Mouse (Mus musculus) frontal cortex, postnatal 14 days (tissue): ENCODE measurements at regions not wholly inside any gene's neighbourhood (a gene's known extent, or its start where the extent isn't known, plus 50 kb on each side); places are given as distances from the start of the nearest gene placed in this dataset.

Experiments used
- DNase-seq, 2 experiments: peaks; one replicate each; pipeline ENCODE4 v3.0.0; 2022; ENCODE audit warnings: low spot score in 2 of 2

DNA sequence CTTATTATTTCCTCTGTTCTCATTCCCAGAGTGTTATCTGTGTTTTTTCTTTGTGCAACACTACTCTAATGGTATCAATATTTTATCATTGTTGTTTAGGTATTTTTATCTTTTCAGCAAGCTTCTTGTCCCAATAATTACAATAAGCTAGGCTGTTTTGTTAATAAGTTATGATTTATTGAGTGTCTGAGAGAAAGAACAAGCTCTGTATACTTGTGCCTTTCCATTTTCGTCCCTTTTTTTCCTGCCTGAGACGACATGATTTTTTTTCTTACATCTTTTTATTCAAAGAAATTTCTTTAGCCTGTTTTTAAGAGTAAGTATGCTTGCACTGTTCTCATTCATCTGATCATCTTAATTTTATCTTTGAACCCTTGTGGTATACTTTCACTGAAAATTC, 904.1 kb downstream of the A830018L16Rik start:
- no peak for DNase-seq

DNA sequence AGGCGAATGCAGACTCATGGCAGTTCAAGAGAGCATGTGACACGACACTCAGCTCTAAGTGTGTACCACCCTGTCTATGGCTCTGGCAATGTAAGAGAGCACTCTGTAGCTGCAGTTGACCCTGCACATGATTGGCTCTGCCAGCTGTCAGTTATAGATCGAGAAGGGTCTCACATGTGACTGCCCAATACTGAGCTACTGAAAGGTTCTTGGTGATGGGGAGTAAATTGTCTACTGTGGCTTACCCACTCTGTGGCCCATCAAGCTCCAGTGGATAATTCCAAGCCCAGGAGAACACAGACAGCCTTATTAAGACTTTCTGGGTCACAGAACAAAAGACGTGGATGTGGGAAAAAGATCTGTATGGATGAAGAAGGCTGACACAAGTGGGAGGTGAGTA, 920.3 kb downstream of the A830018L16Rik start:
- no peak for DNase-seq

GRCm38 (mm10) chr1:12344726-12345438, 931.0 kb downstream of the A830018L16Rik start:
- no peak for DNase-seq

DNA sequence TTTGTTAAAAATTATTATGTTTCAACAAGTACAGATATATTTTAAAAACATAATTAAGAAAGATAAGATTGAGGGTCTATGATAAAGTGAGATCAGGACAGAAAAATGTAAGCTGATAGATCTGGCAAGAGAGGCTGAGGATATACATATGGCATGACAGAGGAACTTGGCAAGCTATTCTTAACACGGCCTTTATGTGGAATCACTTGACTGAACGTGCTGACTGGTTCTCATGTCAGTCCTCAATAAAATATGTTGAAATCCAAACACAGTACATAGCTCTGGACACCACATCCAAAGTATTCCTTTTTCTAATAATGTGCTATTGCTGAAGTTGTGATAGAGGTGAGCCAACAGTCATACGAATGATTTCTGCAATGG, 931.5 kb downstream of the A830018L16Rik start:
- no peak for DNase-seq

DNA sequence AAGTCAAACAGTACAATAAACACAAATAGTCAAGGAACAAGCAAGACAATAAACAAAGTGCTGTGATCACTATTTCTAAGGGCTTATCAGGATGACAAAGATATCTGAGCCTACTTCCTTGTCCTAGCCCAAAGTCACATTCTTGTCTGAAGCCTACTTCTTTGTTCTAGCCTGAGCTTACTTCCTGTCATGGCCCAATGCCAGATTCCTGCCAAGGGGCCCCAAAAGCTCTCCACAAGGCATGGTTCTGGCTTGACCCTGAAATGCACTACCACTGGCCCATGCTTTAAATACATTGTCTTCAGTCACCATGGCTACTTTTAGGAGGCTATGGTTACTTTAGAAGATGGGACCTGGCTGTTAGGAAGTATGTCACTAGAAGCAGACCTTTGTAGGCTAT, 940.6 kb downstream of the A830018L16Rik start:
- no peak for DNase-seq

DNA sequence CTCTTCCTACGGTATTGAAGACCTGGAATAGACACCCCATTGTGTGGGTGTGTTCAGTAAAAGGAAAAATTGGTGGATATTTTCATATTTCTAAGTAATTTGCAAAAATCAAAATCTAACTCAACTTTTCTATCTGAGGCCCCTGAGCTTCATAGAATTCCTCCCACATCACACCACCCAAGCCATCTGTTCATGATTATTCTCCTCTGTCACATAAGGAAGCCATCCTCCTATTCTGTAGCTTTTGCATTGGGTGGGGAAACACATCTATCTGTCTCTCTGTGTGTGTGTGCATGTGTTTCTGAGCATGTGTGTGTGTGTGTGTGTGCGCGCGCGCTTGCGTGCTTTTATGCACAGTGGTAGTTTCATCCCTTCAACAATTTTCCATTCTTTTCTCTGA, 954.0 kb downstream of the A830018L16Rik start:
- DNase-seq = peak; percentile 6 to 10

DNA sequence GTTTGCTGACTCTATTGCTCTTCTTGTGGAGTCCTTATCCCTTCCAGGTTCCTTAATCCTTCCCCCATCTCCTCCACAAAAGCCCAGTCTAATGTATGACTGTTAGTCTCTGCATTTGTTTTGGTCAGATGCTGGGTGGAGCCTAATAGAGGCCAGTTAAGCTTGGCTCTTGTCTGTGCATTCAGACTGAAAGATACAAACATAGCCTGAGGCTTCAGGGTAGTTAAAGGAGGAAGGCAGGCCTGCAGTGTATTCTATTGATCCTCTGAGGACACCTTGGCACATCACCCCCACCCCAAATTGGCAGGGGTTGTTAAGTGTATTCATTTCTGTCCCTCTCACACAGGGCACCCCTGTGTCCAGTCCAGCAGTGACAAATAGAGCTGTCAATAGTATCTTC, 959.1 kb downstream of the A830018L16Rik start:
- DNase-seq = no peak

- DNase-seq = no peak
Measured at GRCm38 (mm10) chr1:12398146-12398884, 984.4 kb downstream of the A830018L16Rik start.

DNA sequence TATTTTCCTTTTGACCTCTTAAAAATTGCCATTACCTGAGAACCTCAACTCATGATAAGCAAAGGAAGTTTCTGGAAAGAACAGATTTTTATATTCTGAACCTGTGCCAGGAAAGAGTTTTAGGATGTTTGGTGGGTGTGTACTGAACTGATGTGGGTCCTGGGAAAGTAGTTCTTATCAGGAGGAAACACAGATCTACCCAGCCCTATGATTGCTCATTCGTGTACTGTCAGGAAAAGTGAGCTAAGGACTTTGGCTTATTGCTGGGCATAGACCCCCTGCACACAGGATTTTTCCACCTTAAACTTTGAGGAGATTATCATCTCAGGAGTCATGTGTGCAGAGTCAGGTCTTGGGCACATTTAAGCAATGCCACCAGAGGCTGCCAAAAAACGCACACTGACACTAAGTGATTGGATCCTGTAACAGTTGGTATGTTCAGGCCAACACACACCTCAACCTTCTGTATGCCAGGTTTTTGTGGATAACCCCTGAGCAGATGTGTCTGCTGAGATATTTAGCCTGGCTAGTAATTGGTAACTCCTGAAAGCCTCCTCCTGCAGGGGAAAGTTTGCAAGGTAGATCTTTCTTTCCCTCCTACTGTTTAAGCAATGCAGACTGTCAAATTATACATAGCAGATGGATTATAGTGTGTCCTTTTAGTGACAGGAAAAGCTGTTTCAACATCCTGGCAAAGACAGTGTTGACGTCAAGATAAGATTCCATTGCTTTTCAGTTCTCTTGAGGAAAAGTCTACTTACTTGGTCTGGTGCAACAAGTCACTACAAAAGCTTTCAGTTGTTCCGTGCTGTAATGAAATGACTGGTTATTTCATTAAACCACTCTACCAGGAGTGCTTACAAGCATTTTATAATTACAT, 991.7 kb downstream of the A830018L16Rik start:
- DNase-seq = no peak

- DNase-seq = no peak
Measured at GRCm38 (mm10) chr1:12409738-12410523, 996.0 kb downstream of the A830018L16Rik start.

DNA sequence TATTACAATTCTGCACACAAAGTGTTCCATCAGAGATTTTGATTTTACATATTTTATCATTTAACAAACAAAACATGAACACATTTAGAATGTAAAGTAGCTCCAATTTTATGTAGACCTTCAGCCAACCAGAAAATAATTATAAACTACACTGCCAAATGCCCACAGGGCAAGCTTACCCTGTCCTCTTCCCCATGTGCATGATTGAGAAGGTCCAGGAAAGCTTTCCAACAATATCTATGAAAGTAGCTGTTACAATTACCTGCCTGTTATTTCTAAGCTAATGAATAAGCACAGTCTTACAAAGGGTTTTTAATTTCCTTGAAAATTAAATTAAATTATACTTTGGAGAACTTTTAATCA, 996.6 kb downstream of the A830018L16Rik start:
- no peak for DNase-seq

GRCm38 (mm10) chr1:12424510-12424909, 1010.6 kb downstream of the A830018L16Rik start:
- DNase-seq = no peak

DNA sequence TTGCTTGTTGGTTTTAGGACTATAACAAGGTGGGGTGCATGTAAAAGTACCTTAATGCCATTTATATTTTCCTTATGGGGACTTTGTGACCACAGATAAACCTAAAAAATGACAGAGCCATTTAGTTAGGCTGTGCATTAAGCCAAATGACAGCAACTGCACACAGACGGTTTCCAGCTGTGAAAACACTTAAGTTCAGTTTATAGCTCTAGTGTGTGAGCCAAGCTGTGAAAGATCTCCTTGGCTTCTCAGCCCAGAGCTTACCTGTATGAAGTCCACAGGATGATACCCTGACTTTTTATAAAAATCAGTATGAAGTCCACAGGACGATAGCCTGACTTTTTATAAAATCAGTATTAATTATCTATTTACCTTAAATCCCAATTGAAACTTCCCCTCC, 1024.0 kb downstream of the A830018L16Rik start:
- no peak for DNase-seq

GRCm38 (mm10) chr1:12466255-12466654, 1052.3 kb downstream of the A830018L16Rik start:
- DNase-seq = no peak

GRCm38 (mm10) chr1:12478983-12479763, 1065.3 kb downstream of the A830018L16Rik start:
- DNase-seq = no peak

GRCm38 (mm10) chr1:12500442-12500841, 1086.5 kb downstream of the A830018L16Rik start:
- DNase-seq = no peak

GRCm38 (mm10) chr1:12507997-12508396, 1094.1 kb downstream of the A830018L16Rik start:
- no peak for DNase-seq

DNA sequence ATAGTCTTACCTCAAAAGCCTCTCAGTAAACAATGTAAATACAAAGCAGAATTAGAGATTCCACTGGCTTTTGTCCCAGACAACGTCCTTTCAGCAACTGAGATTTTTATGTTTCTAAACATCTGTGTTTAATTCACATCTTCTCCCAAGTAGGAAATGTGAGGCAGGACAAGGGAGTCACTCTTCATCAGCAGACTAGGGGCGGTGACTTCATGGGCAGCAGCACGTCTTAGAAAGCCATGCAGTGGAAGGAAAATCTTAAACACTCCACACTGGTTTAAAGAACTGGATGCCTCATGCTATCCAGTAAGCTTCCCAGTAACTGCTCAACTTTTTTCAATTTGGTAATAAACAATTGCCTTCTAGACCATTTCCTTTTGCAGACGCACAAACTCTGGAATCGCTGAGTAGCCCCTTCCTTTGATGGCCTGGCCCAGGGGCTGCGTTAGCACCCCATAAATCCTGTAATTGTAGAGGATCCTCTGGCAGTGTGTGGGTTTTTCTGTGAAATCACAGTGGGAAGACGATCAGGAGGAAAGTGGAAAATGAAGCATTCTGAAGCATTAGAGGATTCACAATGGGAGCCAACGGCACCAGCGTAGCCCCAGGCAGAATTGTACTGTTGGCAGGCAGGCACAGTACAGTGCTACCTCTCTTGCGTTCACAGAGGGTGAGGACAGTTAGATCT, 1096.4 kb downstream of the A830018L16Rik start:
- DNase-seq = no peak

- DNase-seq = no peak
Measured at GRCm38 (mm10) chr1:12519601-12520000, 1105.7 kb downstream of the A830018L16Rik start.

DNA sequence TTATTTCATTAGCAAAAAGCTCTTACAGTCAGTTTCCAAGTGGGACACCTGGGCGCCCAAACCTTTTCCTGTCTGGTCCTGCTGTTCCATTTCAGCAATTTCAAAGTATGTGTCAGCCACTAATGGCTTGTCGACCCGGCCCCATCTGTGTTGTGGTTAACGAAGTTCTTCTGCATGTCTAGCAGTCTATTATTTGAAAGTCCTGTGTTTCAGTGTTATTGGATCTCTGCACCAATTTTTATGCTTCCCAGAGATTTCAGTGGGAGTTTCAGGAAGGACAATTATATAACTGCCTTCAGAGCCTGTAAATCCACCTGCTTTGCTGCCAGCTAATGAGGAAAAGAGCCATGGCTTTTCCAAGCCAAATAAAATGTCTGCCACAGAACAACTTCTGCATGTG, 1142.0 kb downstream of the A830018L16Rik start:
- DNase-seq = no peak
